Mouse (Mus musculus) myocyte (in vitro differentiated cells): ENCODE results near the gene Ppp2r5b. TPM values are rescaled to one million over a fixed set of nuclear protein-coding genes. Genes with fewer than 3 reads are reported as not detected.

Experiments
- H3K27me3 ChIP-seq: one replicate; pipeline ENCODE4 v1.6.1; 2011; ENCODE audit not compliant: control insufficient read depth, insufficient read depth, insufficient read length
- H3K36me3 ChIP-seq: one replicate; pipeline ENCODE4 v1.6.1; 2011; ENCODE audit not compliant: control insufficient read depth, insufficient read depth
- H3K4me2 ChIP-seq: one replicate; pipeline ENCODE4 v1.6.1; 2011; ENCODE audit warnings: low read depth, control low read depth
- H3K4me3 ChIP-seq: one replicate; pipeline ENCODE4 v1.5.1; 2011; ENCODE audit warnings: mild to moderate bottlenecking, control low read depth, moderate library complexity
- H3K79me2 ChIP-seq: one replicate; pipeline ENCODE4 v1.6.1; 2011; ENCODE audit not compliant: control insufficient read depth, insufficient read depth
- H3ac ChIP-seq: one replicate; pipeline ENCODE4 v1.6.1; 2011; ENCODE audit not compliant: control insufficient read depth, insufficient read length
- CEBPB ChIP-seq: IDR thresholded peaks from 2 replicates; pipeline ENCODE4 v1.6.1; 2011; ENCODE audit warnings: mild to moderate bottlenecking, moderate library complexity; ENCODE audit not compliant: poor library complexity, insufficient read depth, severe bottlenecking
- E2F4 ChIP-seq: IDR thresholded peaks from one replicate; pipeline ENCODE4 v1.6.1; 2011; ENCODE audit warnings: mild to moderate bottlenecking, control low read depth, moderate library complexity; ENCODE audit not compliant: insufficient read depth
- MAX ChIP-seq: IDR thresholded peaks from one replicate; pipeline ENCODE4 v1.6.1; 2011; ENCODE audit warnings: low read depth, mild to moderate bottlenecking, control low read depth
- MYOD1 ChIP-seq, 3 experiments: IDR thresholded peaks; one replicate each; pipeline ENCODE4 v1.6.1; 2011; ENCODE audit warnings: control low read depth in 2 of 3, low read depth in 2 of 3, mild to moderate bottlenecking in 2 of 3, moderate library complexity in 1 of 3; ENCODE audit not compliant: insufficient read length in 2 of 3, control insufficient read depth in 1 of 3
- MYOG ChIP-seq, 3 experiments: IDR thresholded peaks; one replicate each; pipeline ENCODE4 v1.6.1; 2011; ENCODE audit warnings: control low read depth in 2 of 3, low read depth in 2 of 3, mild to moderate bottlenecking in 2 of 3; ENCODE audit not compliant: insufficient read length in 2 of 3, control insufficient read depth in 1 of 3, insufficient read depth in 1 of 3
- POLR2A ChIP-seq: IDR thresholded peaks from one replicate; pipeline ENCODE4 v1.6.1; 2011; ENCODE audit warnings: low read depth, mild to moderate bottlenecking, control low read depth, moderate library complexity; ENCODE audit not compliant: insufficient read length
- POLR2AphosphoS2 ChIP-seq: IDR thresholded peaks from one replicate; pipeline ENCODE4 v1.6.1; 2011; ENCODE audit warnings: low read depth, control low read depth; ENCODE audit not compliant: insufficient read length
- REST ChIP-seq: IDR thresholded peaks from one replicate; pipeline ENCODE4 v1.6.1; 2011; ENCODE audit warnings: mild to moderate bottlenecking, control low read depth, moderate library complexity; ENCODE audit not compliant: insufficient read depth, insufficient read length
- SRF ChIP-seq: IDR thresholded peaks from one replicate; pipeline ENCODE4 v1.6.1; 2011; ENCODE audit warnings: low read depth; ENCODE audit not compliant: control insufficient read depth, insufficient read length
- TCF12 ChIP-seq: IDR thresholded peaks from one replicate; pipeline ENCODE4 v1.6.1; 2011; ENCODE audit warnings: mild to moderate bottlenecking, control low read depth; ENCODE audit not compliant: poor library complexity, insufficient read depth, severe bottlenecking
- TCF3 ChIP-seq: IDR thresholded peaks from one replicate; pipeline ENCODE4 v1.6.1; 2011; ENCODE audit warnings: low read depth, control low read depth; ENCODE audit not compliant: insufficient read length
- USF1 ChIP-seq: IDR thresholded peaks from one replicate; pipeline ENCODE4 v1.6.1; 2011; ENCODE audit warnings: low read depth, mild to moderate bottlenecking, control low read depth, moderate library complexity
- polyA plus RNA-seq: library from polyadenylated mRNA; unstranded; fragments of >200 nt; fragmentation: generic; extraction: Trizol; gene quantifications from one replicate; pipeline ENCODE4 v1.2.1, GENCODE M21; 2012; ENCODE audit warnings: missing spikeins

The Ppp2r5b gene
- polyA plus RNA-seq, 1 experiment: 51.4 TPM

DNA sequence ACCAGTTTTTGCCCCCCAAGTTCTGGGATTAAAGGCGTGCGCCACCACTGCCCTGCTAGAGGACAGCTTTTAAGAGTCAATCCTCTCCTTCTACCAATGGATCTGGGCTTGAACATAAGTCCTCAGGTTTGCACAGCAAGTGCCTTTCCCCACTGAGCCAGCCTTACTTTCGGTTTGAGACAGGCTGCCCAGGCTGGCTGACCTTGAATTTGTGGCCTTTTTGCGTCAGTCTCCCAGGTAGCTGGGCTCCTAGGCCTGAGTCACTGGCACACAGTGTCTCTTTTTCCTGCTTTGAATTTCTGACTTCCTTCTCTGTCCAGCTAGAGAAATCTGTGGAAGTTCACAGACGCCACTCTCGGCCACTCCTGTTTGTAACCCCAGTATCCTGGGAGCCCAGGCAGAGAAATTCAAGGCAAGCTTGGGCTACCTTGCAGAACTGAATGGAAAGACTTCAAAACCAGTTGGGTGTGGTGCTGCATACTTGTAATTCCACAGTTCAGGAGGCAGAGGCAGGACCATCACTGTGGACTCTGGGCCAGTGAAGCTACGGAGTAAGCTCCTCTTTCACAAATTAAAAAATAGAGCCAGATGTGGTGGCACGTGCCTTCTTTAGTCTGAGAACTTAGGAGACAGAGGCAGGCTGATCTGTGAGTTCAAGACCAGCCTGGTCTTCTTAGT lies 34.3 kb upstream of the Ppp2r5b start:
- H3ac ChIP-seq: no peak overlapping the region
- H3K27me3 ChIP-seq: no peaks in the 10 kb centered on the region
- TF ChIP-seq E2F4 (no peak), TCF12 (no peak), TCF3 (no peak), USF1 (no peak), SRF (no peak), MYOD1 (IDR thresholded peaks at IDR 0.05; ENCODE audit: control insufficient read depth in 1 of 3, insufficient read length in 2 of 3, low read depth in 2 of 3) (no peak), MYOG (IDR thresholded peaks at IDR 0.05; ENCODE audit: control insufficient read depth in 1 of 3, insufficient read depth in 1 of 3, insufficient read length in 2 of 3, low read depth in 2 of 3) (no peak), CEBPB (no peak), MAX (no peak), POLR2AphosphoS2 (no peak), REST (no peak), POLR2A (no peak)
- no peak overlapping the region for H3K4me2 ChIP-seq
- H3K36me3 ChIP-seq: no peaks in the 10 kb centered on the region
- H3K79me2 ChIP-seq: no peaks in the 10 kb centered on the region
- no peak overlapping the region for H3K4me3 ChIP-seq

DNA sequence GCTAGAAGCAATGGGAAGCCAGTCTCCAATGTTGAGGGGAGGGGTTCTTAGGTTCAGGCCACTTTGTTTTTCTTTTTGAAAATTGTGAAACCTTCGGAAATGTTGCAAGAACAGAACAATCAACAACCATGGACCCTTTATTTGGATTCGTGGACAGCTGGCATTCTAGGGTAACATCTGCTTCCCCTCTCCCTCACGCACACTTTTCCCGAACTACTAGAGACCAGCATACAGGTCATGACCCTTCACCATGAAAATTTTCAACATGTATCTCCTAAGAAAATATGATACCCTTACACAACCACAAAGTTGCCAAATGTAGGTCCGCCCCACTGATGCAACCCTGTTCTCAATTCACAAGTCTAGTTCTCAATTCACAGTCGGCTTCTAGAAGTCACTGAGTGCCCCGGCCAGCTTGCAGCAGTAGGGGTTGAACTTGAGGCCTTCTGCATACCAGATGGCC lies 33.0 kb upstream of the Ppp2r5b start:
- Histone ChIP-seq H3K36me3 (no peaks in the 10 kb centered on the region), H3K79me2 (no peaks in the 10 kb centered on the region), H3K4me2 (peak overlapping the region; percentile 58), H3K4me3 (no peak overlapping the region), H3ac (no peak overlapping the region), H3K27me3 (no peaks in the 10 kb centered on the region)
- peak; percentile 74 for TF ChIP-seq CEBPB
- TF ChIP-seq REST: no peak
- peak in 2 of 3 experiments; percentile 10 to 20 for TF ChIP-seq MYOD1 (IDR thresholded peaks at IDR 0.05; ENCODE audit: control insufficient read depth in 1 of 3, insufficient read length in 2 of 3, low read depth in 2 of 3)

DNA sequence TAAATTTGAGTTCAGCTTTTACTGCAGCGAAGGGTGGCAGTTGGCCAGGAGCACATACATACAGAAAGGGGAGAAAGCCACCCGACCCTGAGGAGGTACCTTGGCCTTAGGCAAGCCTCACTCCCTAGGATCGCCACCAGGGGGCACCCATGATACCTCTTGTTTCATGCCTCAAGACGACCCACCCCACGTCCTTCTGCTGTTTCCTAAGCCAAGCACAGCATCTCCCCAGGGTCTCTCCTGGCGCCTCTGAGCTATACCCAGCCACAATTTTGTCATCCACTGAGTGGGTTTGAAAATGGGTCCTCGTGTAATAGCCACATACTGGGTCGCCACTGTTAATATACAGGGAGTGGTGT lies 32.5 kb upstream of the Ppp2r5b start:
- Histone ChIP-seq H3K27me3 (no peaks in the 10 kb centered on the region), H3ac (no peak overlapping the region), H3K4me2 (peak overlapping the region; percentile 58), H3K79me2 (no peaks in the 10 kb centered on the region), H3K36me3 (no peaks in the 10 kb centered on the region), H3K4me3 (no peak overlapping the region)
- no peak for TF ChIP-seq CEBPB
- TF ChIP-seq TCF3: no peak
- TF ChIP-seq REST: no peak
- TF ChIP-seq MAX: no peak
- no peak for TF ChIP-seq SRF
- no peak for TF ChIP-seq POLR2AphosphoS2
- no peak for TF ChIP-seq USF1

DNA sequence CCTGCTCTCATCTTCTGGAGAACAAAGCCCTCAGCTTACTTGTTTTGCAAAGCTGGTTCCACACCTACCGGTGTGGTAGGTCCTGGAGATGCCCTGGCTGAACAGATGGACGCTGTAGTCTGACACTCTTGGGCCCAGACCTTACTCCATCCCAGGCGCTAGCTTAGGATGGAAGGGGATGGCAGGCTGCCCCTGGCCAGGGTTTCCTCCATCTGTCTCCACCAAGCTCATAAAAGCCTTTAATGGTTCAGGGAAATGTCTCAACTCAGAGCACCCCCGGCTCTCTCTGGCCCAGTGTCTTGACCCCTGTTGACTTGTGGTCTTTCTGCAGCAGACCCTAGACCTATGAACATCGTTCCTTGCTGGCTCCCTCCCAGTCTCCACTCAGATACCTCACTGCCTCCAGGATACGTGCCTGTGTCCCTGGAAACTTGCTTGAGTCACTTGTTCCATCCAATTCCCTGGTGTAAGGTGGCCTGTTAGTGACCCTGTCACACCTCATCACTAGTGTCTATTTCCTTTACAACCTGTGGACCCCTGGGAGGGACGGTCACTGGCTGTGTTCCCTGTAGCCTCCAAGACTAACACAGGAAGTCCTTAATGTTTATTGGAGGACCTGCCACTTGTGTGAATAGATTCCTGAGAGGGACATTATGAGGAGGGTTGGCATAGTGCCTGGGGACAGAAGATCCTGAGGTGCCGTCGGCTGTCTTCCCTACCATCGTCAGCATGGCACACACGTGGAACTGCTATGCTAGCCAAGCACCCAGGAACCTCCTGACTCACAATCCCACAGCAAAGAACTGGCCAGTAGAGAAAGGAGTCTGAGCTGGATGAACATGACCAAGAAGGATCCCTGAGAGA lies 31.9 kb upstream of the Ppp2r5b start:
- H3K79me2 ChIP-seq: no peaks in the 10 kb centered on the region
- peak overlapping the region; percentile 58 for H3K4me2 ChIP-seq
- H3ac ChIP-seq: no peak overlapping the region
- H3K27me3 ChIP-seq: no peaks in the 10 kb centered on the region
- no peak overlapping the region for H3K4me3 ChIP-seq
- TF ChIP-seq POLR2A (no peak), REST (no peak), USF1 (no peak), SRF (no peak), MAX (no peak), TCF3 (no peak), POLR2AphosphoS2 (no peak), CEBPB (no peak), TCF12 (no peak)
- H3K36me3 ChIP-seq: no peaks in the 10 kb centered on the region

DNA sequence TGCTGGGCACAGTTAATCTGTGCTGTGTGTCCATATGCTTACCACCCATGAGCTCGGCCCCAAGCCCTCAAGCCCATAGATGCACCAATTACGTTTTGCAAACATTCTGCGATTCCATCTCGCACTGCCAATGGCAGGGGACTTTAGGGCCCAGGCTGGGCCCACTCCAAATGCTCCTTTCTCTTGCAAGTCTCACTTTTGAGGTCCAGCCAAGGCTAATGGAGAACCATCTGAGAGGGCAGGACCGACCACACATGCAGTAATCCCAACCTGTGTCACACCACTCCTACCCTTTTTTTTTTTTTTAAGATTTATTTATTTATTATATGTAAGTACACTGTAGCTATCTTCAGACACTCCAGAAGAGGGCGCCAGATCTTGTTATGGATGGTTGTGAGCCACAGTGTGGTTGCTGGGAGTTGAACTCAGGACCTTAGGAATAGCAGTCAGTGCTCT lies 30.1 kb upstream of the Ppp2r5b start:
- Histone ChIP-seq H3K79me2 (no peaks in the 10 kb centered on the region), H3ac (no peak overlapping the region), H3K4me2 (no peak overlapping the region), H3K27me3 (no peaks in the 10 kb centered on the region), H3K4me3 (no peak overlapping the region), H3K36me3 (peaks cover under 1% of the 10 kb centered on the region)
- TF ChIP-seq MYOD1 (IDR thresholded peaks at IDR 0.05; ENCODE audit: control insufficient read depth in 1 of 3, insufficient read length in 2 of 3, low read depth in 2 of 3) (no peak), USF1 (no peak), E2F4 (no peak), POLR2AphosphoS2 (no peak), MAX (no peak), REST (no peak), POLR2A (no peak), TCF3 (no peak), MYOG (IDR thresholded peaks at IDR 0.05; ENCODE audit: control insufficient read depth in 1 of 3, insufficient read depth in 1 of 3, insufficient read length in 2 of 3, low read depth in 2 of 3) (no peak), TCF12 (no peak), SRF (no peak), CEBPB (no peak)
